Mouse (Mus musculus) lung, postnatal 36 days (tissue): ENCODE measurements around the gene E030018B13Rik.

Source experiments
- DNase-seq: peaks from one replicate; pipeline ENCODE4 v3.0.0; 2022; ENCODE audit warnings: mixed read lengths

E030018B13Rik gene

DNA sequence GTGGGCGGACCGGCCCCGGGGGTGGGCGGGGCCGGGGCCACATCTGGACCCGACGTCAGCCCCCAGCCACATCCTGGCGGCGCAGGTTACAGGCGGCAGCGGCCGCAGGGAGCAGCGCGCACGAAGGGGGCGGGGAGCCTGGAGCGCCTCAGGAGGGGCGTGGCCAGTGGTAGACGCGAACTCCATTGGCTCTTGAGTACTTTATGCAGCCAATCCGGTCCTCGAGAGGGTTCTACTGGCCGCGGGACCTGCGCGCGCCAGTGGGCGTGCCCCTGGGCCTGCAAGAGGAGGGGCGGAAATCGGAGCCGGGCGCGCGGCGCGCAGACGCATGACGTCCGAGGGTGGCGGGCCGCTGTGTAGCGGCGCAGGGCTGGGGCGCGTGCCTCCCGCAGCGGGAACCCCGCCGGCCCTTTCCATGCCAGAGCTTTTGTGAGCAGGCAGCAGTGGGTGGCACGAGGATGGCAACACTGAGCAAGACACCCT is 22.3 kb downstream of the E030018B13Rik start, which contains the start of gene Klf13:
Klf13 (minus strand) TSS at position 2 of the 483 bp plus-strand sequence.
- peak; percentile 98 for DNase-seq

DNA sequence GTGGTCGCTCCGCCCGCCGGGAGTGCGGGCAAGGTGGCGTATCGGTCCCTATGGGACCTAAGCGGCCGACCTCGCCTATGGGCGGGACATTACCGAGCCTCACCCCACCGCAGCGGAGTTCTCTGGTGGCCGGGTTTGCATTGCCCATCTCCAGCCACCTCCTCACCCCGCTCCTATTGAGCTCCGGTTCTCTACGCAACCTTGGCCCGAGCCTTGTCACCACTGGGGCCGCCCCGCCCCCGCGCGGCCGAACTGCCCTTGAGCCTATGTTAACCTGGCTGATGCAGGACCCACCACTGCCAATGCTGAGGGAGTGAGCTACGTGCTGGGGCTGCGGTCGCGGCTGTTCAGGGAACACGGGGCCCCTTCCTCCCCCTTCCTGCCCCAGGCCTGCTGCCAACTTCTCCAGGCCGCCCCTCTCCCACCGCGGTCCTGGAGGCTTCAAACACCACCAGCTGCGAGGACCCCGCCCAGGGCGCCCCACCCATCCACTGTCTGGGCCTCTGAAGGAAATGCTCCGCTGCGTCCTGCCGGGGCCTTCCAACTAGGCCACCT is 22.8 kb downstream of the E030018B13Rik start:
- peak; percentile 91 for DNase-seq

DNA sequence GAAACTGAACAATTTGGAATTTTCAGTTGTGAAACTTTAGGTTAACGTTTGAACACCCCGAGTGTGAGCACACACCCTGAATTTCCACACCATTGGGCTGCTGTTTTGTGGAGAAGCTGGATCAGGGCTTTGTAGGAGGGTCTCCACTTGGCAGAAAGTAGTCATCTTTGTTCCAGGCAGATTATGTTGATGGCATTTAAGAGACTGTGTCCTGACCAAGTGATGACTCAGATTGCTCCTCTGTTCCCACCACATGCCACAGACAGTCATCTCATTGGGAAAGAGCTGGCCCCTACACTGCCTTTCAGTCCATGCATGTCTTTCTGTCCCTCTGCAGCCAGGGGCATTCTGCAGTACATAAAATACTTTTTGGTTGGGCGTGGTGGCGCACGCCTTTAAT is 23.7 kb downstream of the E030018B13Rik start:
- DNase-seq, result no peak

DNA sequence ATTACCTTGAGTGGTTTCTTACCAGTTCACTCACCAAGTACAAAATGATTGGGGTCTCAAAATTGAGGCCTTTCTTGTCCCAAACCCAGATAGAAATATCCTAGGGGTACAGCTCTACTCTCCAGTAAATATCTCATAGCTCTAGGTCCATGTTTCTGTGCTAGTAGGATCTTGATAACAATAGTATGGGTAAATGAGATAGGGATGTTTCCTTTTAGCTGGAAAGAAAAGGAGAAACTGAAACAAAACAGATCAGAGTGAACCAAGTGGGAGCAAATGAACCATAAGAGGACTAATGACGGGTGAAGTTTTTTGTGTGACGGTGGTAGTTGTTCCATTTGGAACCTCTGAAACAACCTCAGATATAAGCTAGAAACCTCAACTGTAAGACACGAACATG is 24.4 kb downstream of the E030018B13Rik start:
- no peak for DNase-seq

DNA sequence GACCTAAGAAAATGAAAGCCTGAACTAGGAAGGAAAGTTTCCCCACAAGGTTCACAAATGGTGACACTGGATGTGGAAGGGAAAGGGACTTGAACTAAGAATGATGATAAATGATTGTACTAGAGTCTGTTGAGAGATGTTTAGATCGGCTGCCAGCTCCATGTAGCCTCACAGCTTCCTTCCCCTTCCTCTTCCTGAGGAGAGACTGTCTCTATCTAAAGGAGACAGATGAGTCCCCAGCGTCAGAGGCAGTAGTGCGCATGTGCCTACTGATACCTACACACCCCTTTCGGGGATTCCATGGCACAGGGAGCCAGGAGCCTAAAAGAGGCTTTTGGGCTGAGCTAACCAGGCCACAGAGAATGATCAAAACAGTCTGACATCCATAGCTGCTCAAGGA is 24.8 kb downstream of the E030018B13Rik start:
- peak; percentile 49 for DNase-seq

DNA sequence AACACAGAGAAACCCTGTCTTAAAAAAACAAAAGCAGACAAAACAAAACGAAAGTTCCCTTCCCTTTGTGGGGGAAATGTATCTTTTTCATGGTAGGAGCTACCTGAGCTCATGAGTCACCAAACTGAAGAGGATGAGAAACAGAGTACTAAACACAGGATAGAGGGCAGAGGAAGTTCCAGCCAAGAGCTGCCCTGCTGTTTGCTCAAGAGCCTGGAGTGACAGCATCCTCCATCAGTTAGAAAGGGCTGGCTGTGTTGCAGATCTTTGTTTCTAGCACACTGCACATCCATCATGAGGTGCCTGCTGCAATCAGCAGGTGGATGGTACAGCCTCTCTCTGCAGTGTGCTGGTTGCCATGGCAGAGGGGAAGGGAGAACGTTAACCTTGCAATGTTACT is 27.3 kb downstream of the E030018B13Rik start:
- no peak for DNase-seq

DNA sequence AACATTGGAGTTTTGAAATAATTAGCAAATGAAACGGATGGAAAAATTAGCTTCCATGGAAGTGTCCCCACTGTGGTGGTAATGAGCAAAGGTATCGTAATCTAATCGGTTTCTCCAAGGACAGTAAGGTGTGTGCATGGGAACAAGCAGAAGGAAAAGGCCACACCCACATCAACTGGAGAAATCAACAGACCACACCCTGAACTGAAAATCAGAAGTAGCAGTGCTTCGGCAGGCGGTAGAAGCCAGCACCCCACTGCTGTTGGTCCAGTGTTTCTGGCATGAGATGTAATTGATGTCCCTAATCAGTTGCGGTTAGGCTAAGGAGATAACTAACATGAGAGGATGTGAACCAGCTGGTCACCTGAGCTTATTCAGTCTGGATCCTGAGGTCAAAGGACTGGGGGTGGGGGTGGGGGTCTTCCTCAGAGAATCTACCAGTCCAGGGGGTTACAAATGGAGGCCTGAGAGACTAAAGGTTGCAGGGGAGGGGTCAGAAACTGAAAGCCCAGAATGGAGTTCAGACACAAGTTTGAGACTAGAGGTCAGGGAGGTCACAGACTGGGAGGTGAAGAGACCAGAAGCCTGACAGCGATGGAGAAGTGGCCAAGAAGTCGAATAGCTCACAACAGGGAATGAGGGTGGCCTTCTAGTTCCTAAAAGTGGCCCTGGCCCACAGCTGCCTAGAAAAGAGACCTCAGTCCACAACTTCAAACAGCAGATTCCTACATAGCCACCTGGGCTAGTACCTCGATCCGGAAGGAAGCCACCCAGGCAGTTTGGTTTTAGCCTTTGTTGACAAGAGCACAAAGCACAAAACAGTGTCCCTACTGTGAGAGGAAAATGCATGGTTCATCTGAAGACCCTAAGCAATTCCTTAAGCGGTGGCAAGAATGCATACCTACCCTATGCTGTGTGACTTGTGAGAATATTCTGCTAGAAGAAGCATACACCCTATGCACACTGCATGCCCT is 31.1 kb downstream of the E030018B13Rik start:
- no peak for DNase-seq

DNA sequence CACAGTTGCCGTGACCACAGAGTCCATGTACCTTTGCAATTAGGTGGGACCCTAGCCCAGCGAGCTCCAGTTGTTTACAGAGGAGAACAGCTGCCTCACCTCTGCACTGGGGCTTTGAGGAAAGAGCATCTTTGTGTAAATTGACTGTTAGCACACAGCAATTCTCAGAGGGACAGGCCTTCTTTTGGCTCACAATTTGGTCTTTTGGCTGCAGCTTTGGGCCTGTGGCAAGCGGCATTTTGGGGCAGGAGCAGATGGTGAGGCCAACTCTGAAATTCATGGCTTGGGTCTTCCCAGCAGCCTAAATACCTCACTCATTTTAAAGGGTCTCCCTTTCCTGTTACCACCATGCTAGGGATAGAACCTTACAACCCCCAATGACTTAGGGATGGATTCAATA is 32.5 kb downstream of the E030018B13Rik start:
- no peak for DNase-seq

DNA sequence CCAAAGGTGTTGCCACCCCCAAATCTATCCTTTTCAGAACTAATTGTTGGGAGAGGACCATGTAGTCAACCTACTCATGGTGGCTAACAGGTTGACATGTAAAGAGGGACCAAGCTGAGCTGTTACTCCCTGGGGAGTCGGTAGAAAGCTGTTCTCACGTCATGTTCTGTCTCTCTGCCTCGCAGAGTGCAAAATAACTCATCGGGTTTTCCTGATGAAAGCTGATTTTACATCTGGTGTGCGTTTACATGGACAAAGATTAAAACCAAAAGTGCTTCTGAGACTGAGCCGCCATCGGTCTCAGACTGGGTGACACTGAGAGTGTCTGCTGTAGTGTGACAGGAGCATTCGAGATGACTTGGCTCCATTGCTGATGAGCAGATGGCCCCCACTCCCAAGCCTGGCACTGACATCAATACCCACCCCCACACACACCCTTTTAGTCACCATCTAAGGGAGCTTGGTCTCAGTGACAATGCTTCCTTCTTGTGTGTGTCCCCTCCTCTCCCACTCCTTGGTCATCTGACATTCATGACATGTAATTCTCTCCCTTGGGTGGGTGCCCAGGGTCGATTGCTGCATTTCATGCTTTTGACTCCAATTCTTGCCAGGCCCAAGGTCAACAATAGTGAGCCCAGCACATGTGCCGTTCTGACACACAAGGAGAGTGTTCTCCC is 34.4 kb downstream of the E030018B13Rik start:
- no peak for DNase-seq

DNA sequence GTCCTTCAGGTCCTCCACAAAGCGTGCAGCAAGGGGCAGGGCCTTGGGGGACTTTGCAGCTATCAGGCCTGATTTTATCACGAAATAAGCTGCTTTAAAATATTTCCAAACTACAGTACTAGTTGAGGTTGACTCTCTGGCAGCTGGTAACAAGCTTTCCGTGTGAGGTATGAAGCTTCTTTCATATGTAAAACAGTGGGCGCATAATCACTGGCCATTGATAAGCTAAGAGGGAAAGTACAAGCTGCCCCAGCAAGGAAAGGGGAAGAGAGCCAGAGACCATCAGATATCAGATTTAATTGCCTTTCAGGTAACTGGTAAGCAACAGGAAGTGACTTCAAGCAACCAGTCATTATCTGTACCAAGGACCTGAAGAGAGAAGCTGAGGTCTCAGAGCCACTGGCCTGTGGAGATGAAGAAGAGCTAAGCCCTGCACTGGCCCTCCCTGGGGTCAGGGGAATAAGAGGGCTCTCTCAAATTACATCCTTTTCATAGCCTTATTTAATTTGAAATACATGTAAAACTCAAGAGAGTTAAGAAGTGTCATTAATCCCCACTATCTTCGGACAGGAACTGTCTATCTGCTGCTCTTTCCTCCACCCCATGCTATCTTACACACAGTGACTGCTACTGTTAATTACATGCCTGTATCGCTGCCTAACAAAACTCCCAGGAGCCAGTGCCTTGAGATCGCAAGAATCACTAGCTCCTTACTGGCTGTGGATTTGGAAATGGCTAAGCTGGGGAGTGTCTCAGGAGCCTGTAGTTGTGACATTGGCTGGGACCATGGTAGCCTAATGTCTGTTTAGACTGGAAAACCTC is 35.6 kb downstream of the E030018B13Rik start:
- no peak for DNase-seq

DNA sequence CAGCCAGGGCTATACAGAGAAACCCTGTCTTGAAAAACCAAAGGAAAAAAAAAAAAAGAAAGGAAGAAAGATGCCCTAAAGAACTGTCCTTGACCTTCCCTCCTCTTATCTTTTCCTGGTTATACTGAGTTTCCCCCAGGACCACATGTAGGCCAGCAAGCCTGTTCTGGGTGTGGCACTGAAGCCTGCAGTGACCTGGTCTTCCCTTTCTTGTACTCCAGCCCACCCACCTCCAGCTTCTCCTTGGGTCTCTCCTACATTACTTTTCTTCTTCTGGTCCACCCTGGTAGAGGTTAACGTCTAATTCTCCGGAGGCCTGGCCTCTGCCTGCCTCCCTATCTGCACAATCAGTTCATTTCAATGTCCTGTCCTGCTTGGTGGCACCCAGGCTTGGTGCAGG is 38.8 kb downstream of the E030018B13Rik start:
- DNase-seq, result no peak

DNA sequence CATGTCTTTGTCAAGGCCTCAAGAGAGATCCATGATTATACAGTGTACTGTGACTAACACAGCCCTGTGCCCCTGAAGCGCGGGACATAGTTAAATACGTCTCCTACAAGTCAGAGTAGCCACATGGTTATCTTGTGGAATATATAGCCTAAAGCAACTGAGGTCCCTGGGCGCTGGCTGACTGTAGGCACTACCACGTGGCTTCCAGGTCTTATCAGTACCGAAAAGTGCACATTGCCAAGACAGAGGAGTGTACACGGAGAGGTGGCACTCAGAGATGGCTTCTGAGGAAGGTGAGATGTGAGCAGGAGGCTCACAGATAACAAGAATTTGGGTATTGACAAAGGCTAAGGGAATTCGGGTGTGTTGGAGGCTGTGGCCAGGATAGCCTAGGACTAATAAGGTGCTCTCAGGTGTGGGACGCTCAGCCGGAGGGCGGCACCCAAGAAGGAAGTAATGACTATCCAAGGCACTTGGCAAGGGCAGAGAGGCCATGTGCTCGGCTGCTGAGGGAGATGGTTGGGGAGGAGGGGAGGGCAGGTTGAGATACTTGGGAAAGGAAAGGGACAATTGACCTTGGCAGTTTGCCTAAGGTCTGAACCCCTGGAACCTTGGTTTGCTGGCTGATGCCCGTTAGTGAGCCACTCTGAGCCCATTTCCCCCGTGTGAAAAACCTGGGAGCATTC is 39.6 kb downstream of the E030018B13Rik start:
- peak; percentile 35 for DNase-seq

DNA sequence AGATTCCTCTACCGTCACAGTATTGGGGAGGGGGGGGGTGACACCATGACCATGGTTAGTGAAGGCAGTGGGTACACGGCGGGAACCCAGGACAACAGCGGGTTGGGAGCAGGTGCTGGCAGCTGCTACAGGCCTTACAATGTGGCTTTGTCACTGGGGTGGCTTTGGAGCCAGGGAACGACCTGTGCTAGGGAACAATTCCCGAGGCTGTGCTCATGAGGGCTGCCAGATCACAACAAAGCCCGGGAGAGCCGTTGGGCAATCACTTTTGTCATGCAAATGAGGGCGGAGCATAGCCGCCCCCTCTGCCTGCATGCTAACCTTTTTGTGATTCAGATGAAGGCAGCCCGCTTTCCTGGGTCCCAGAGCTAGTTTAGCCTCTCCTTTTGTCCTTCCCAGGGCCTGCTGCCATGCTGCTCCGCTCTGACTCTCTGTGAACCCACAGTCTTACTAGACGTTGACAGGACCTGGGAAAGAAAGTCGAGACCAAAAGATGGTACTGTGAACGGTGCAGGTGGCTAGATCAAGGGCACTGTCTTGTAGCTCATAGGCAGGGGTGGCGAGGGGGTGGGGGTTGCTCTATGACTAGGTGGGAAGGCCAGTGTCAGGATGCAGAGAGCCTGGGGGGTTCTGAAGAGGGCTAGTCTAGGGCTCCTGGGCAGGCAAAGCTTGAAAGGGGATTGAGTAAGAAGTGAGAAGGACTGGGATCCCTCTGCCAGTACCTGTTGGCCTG is 40.5 kb downstream of the E030018B13Rik start:
- DNase-seq, result peak; percentile 72

DNA sequence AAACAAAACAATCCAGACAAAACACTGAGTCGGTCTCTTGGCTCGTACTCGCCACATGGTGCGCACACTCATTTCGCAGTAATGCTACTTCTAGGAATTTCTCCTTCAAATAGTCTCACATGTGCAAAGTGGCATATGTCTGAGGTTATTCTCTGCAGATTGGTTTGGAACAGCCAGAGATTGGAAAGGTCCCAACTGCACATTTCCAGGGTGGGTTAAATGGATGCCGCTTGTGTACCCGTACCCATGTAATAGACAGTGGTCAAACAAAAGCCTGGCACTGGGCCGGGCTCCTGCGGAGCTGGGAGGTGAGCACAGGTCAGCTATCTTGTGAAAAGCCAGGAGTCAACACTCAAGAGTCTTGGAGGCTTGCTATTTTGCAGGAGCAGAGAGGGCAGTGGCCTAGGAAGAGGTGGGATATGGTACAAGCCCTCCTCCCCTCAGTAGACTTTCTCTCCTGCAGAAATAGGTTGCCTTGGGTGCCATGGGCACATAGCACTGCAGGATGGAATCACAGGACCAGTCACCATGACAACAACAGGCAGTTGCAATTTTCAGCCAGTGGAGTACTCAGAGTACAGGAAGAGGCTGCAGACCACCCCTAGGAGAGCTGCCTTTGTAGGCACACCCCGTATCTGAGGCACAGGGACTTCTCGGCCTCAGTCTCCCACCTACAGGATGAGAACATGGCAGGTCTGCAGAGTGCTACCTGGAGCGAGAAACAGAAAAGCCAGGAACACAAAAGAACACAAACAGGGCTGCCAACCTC is 41.4 kb downstream of the E030018B13Rik start:
- no peak for DNase-seq

DNA sequence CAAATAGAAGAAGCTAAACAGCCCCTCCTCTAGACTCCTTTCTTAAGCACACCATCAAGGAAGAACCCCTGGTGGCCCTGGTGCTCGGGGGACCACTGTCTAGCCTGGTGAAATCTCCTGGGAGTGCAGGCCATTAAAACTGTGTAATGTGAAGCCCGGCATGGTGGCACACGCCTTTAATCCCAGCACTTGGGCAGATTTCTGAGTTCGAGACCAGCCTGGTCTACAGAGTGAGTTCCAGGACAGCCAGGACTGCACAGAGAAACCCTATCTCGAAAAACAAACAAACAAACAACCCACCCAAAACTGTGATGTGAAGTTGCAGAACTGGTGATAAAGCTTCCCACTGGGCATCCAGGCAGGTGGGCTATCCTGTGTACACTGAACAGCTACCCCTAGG is 47.0 kb downstream of the E030018B13Rik start:
- DNase-seq, result no peak

DNA sequence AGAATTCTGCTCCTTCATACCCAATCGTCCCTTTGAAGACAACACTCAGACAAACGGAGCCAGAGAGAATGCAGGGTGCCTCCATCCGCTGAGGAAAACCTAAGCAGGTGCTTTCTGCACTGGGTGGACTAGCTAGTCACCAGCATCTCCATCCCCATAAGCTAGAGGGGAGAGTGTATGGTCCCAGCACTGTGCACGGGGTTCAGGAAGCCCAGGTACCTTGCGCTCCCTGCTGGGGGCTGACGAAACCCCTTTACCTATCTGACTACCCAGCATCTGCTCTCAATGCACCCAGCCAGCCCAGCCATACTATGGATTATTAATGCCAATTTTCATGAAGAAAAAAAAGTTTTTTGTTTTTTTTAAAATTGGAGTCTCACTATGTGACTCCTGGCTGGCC is 47.5 kb downstream of the E030018B13Rik start:
- no peak for DNase-seq

DNA sequence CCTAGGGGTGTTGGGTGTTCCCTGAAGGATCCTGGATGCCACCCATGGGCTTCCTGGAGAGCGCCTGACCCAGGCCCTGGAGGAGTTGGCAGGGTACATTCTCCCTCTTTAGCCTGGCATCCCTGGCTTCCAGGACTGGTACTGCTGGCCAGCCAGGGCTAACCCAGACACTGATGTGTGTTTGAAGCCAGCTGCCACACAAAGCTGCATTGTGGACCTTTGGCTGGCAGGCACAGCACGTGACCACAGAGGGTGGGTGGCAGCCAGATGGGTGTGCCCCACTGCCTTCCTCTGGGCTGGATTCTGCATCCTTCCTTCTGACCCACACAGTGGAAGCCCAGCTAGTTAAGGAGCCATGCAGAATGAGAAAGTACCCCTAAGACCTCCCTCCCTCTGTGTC is 48.5 kb downstream of the E030018B13Rik start:
- DNase-seq, result peak; percentile 78

DNA sequence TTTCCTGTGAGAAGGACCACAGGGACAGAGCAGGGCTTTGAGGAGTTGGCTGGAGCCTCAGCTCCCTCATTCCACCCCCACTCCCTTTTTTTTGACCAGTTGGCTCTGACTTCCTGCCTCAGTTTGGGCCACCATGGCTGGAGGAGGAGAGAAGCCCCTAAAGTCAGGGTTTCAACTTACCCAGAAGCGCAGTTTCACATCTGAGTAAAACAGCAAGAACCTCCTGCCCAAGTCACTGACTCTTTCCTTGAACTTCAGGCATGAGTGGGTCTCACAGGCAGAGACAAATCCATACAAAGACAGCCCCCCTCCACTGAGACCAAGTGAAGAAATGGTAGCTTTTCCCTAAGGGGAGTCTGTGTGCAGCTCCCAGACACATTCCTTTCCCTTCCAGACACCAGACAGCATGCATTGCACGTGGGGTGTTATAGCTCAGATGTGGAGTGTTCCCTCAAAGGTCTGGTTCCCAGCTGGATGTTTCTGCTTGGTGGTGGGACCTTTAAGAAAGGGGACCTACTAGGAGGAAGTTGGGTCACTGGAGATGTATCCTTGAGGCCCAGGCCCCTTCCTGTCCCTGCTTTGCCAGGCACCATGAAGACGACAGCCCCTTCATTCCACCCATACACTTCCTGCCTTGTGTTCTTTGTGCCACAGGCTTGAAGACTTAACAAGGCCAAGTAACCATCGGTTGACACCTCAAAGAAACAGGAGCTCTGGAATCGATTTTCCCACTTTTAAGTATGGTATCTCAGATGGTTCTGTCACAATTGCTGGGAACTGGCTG is 49.2 kb downstream of the E030018B13Rik start:
- no peak for DNase-seq

DNA sequence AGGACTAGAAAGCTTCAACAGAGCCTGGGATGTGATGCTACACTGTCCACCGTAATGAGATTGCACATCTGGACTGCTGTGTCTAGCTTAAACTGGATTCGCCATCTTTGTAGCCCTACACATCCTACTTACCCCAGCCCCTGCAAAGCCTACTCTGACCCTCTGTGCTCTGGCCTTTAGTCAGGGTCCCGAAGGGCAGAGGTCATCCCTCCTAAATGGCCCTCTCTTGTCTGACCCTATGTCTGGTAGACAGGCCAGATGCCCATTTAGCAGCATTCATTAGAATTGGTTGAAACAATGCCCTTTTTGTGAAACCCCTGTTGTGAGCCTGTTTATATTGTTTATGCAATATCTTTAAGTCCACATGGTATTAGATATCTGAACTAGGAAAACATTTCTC is 53.3 kb downstream of the E030018B13Rik start:
- DNase-seq, result no peak
